In the genomic region with DNA sequence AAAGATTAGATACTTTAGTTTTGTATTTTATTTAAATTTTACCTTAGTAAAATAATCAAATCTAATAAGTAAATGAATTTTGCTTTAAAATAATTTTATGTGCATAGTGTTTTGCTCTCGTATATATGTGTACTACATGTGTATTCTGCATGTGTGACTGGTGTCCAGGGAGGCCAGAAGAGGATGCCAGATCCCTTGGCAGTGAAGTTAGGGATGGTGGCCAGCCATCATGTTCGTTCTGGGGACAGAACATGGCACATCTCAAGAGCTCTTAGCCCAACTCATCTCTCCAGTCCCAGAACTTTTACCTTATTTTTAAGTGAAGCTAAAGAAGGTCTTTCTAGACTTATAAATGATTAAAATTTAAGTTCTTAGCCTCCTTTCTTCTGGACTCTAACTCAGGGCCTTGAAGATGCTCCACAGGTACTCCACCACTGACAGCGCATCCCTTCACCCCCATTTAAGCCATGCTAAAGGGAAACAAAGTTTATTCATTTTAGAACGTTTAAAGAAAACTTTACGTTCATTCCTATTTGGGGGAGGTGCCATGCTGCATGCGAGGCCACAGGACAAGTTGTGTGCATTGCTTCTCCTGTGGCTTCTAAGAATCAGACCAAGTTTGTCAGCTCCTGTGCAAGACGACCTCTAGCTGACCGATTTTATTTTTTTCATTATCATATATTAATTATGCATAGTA, we compare ENCODE assay signal across 16 mouse cellular contexts.
"Had no signal": no experiment of that assay in that cellular context is flagged by ENCODE, and none has a peak within 500 bp of the region (broad histone marks: within the 10 kb centered on the region; RNA-seq: fewer than 3 reads in every experiment).

No protein-coding gene starts in this region.

- H3K27me3 ChIP-seq: limb, embryonic 15.5 days; liver, embryonic 12.5 days; megakaryocyte, embryonic 14.5 days; midbrain, embryonic 12.5 days; stomach, embryonic 15.5 days had no signal

- H3K27ac ChIP-seq: kidney, postnatal 0 days; limb, embryonic 15.5 days; liver, embryonic 12.5 days; midbrain, embryonic 12.5 days; stomach, embryonic 15.5 days had no signal

- DNase-seq: kidney, postnatal 36 days; layer of hippocampus, adult 9-11 months; layer of hippocampus, postnatal 36 days; lung, embryonic 14.5 days; lung, postnatal 10 days; lung, postnatal 4 days; right cerebral cortex, postnatal 14 days; thymus, adult 2 months; thymus, postnatal 25 days had no signal

- H3K9me3 ChIP-seq: limb, embryonic 15.5 days; liver, embryonic 12.5 days; megakaryocyte, embryonic 14.5 days; midbrain, embryonic 12.5 days; stomach, embryonic 15.5 days had no signal

- H3K4me3 ChIP-seq: limb, embryonic 15.5 days; liver, embryonic 12.5 days; megakaryocyte, embryonic 14.5 days; midbrain, embryonic 12.5 days; stomach, embryonic 15.5 days had no signal

- H3K9ac ChIP-seq: limb, embryonic 15.5 days; liver, embryonic 12.5 days; lung, embryonic 14.5 days; midbrain, embryonic 12.5 days; stomach, embryonic 15.5 days had no signal

- H3K36me3 ChIP-seq: limb, embryonic 15.5 days; liver, embryonic 12.5 days; midbrain, embryonic 12.5 days; stomach, embryonic 15.5 days had no signal

- ATAC-seq: liver, embryonic 12.5 days; midbrain, embryonic 16.5 days had no signal

- H3K4me2 ChIP-seq: limb, embryonic 15.5 days; liver, embryonic 12.5 days; lung, embryonic 14.5 days; midbrain, embryonic 12.5 days; stomach, embryonic 15.5 days had no signal
